Mouse (Mus musculus): ENCODE results near the gene Treml1. TPM values are rescaled to one million over a fixed set of nuclear protein-coding genes. Genes with fewer than 3 reads are reported as not detected.

The Treml1 gene
- polyA plus RNA-seq, 1 experiment = 0.11 TPM

DNA sequence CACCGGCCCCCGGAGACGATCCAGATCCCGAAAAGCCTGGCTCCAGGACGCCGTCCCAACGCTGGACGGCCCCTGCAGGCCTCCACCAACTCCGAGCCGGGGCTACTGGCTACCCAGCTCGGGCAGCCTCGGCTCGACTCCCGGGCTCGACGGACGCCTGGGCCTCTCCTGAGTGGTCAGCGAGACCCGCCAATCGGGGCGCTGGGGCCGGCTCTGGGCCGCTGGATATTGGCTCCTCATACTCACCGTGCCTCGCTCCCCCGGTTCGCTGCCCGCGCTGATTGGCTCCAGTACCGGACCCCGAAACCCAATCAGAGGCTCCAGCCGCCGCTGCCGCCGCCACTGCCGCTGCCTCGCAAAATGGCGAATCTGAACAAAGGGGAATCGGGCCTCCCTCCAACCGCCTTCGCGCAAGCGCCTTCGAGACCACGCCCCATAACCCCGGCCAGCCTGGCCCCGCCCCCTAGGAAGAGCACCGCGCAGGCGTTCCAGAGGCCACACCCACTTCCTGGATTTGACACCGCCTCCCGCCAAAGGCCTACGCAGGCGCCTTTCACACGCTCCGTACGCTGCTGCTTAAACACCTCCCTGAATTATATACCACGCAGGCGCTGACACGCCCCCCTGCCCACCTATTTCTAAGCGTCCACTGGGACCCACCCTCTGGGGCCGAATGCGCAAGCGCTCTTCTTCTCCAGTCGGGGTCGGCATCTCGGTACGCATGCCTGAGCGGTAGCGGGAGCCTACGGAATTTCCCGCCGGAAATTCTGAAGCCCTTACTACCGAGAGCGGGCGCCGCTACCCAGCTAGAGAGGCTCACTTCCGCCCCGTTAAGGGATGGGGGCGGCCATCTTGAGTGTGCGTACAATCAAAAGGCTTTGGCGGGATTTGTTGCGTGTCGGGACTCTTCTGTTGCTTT is 49.9 kb downstream of the Treml1 start, which contains the start of the genes Nfya and Oard1:
Gene Nfya (minus strand): TSS at position 527 of the 919 bp plus-strand sequence.
Gene Oard1 (plus strand): TSS at position 635 of the 919 bp plus-strand sequence.
- DNase-seq (ENCODE audit: low spot score) = peak; percentile 99

DNA sequence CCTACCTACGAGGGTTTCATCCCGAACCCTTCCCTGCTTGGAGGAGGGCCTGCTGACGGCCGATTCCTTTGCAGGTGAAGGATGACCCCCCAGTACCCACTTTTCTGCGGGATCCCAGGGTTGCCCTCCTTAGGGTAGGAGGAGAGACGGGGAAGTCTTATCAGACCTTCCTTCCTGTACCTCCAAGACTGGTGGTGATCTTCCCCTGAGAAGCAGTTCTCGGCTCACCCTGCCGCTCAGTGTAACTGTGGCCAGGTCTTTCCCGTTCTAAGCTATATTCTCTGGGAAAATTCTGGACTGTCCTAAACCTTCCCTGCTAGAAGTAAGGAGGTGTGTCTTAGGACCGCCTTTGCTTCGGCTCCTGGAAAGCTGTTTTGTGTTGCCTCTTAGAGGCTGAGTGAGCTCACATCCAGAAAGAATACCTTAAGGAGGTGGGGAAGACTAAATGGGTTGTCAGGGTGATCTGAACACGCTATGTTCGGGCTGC is 50.6 kb downstream of the Treml1 start:
- DNase-seq (ENCODE audit: low spot score) = no peak

GRCm38 (mm10) chr17:48411241-48411640 is 51.5 kb downstream of the Treml1 start:
- DNase-seq (ENCODE audit: low spot score) = no peak

GRCm38 (mm10) chr17:48416011-48416410 is 56.3 kb downstream of the Treml1 start:
- no peak for DNase-seq (ENCODE audit: low spot score)

Other genes starting within 250 kb of the Treml1 start
- gene 9830107B12Rik, start 213.6 kb upstream of the Treml1 start, polyA plus RNA-seq (2012; rRNA removed) = 0.04 and 0.06 TPM in 2 replicates
- 0.41 and 0.69 TPM in 2 replicates for gene A530064D06Rik, start 192.6 kb upstream of the Treml1 start, polyA plus RNA-seq (2012; rRNA removed)
- gene Trem1, start 127.1 kb upstream of the Treml1 start, polyA plus RNA-seq (2012; rRNA removed) = 0.01 TPM in 1 of 2 replicates, not detected in the other
- not detected in 2 replicates for gene Trem3, start 112.1 kb upstream of the Treml1 start, polyA plus RNA-seq (2012; rRNA removed)
- 0.49 and 0.89 TPM in 2 replicates for gene Treml4, start 95.6 kb upstream of the Treml1 start, polyA plus RNA-seq (2012; rRNA removed)
- gene Treml2, start 60.4 kb upstream of the Treml1 start, polyA plus RNA-seq (2012; rRNA removed) = 0.19 and 0.32 TPM in 2 replicates
- 0.46 and 0.66 TPM in 2 replicates for gene B430306N03Rik, start 43.8 kb upstream of the Treml1 start, polyA plus RNA-seq (2012; rRNA removed)
- gene Trem2, start 13.5 kb upstream of the Treml1 start, polyA plus RNA-seq (2012; rRNA removed) = 7.6 and 8.8 TPM in 2 replicates
- gene Nfya, start 50.0 kb downstream of the Treml1 start, polyA plus RNA-seq (2012; rRNA removed) = 31.7 and 39.2 TPM in 2 replicates
- gene Oard1, start 50.1 kb downstream of the Treml1 start, polyA plus RNA-seq (2012; rRNA removed) = 38.1 and 42.4 TPM in 2 replicates
- gene Apobec2, start 73.0 kb downstream of the Treml1 start, polyA plus RNA-seq (2012; rRNA removed) = 6.8 and 7.9 TPM in 2 replicates
- not detected in 2 replicates for gene Tspo2, start 91.6 kb downstream of the Treml1 start, polyA plus RNA-seq (2012; rRNA removed)
- 0.11 and 0.13 TPM in 2 replicates for gene Unc5cl, start 95.0 kb downstream of the Treml1 start, polyA plus RNA-seq (2012; rRNA removed)

Data from urinary bladder, adult 2 months (tissue).